Mouse (Mus musculus) CD4-positive, CD25-positive, alpha-beta regulatory T cell, adult 9 weeks (primary cell): ENCODE data around the gene Wsb2. TPM values are rescaled to one million over a fixed set of nuclear protein-coding genes. Genes with fewer than 3 reads are reported as not detected.

Experiments used
- polyA plus RNA-seq: library from polyadenylated mRNA; unstranded; fragments of 100-300 nt; shearing (Covaris generic); gene quantifications from one replicate; pipeline ENCODE4 v1.2.1, GENCODE M21; 2017

Gene Wsb2
- polyA plus RNA-seq, result 7.7 TPM

DNA sequence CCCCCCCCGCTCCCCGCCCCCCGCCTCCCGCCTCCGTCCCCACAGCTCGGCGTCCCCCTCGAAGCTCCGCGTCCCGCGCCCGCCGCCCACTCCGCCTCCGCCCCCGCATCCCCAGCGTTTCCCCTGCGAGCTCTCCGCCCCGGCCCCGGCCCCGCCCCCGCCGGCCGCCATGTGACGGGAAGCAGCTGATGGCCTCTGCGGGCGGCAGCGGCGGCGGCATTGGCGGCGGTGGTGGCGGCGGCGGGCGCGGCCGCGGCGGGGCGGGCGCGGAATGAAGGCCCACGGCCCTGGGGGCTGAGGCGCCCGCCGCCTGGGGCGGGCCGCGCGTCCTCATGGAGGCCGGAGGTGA lies at the start of gene Wsb2:
TSS of gene Wsb2 (plus strand) at position 176 of the 349 bp plus-strand sequence.

DNA sequence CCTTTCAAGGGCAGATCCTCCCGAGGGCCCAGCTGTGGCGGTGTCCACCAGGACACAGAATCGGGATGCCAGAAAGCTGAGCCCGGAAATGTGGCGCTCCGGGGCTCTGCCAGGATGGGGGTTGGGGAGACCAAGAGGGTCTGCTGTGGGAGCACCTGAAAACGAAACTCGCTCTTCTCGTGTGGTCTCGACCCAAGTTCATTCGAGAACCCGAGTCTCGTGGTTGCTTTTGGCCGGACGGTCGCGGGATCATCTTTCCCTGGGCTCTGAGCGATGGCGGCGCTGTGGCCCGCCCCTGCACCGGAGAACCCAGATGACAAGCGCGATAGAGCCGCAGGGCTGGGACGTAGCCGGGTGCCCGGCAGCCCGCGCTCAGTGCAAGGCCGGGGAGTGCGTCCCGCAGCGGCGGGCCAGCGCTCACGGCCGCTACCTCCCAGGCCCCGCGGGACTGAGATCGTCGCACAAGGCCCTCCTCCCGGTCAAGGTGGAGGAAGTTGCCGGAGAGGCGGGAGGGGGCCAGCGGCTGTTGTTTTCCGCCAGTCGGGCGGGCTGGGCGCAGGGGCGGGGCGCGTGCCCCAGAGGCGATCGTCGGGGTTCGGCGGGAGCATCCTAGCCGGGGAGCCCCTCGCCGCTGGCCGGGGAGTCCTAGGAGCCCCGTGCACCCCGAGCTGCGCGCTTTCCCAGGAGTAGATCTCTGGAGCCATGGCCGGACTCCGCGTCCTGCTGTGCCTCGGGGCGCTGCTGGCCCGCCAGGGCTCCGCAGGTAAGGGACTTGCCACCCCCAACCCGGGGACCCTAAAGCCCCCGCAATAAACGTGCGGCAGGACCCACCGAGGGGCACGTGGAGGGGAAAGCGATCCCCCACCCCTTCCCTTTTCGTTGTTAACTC lies 38.1 kb upstream of the Wsb2 start, which contains the start of gene Vsig10:
TSS of gene Vsig10 (plus strand) at position 343 of the 889 bp plus-strand sequence.

DNA sequence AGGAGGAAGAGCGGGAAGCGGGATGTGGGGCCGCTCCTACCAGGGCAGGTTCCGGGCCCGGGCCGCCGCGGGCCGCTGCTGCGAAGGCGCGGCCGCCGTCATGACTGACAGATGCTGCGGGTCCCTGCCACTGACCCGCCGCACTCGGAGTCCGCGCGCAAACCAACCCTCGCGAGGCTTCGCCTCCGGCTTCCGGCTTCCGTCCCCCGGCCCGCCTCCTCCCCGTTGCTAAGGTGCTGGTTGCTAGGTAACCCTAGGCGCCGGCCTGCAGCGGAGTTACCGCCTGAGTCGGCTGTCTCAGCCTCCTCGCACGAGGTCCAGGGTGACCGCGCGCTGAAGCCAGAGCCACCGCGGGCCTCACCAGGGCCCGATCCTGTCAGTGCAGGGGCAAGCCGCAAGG lies 31.8 kb downstream of the Wsb2 start, which contains the start of gene Rfc5:
TSS of gene Rfc5 (minus strand) at position 171 of the 400 bp plus-strand sequence.

DNA sequence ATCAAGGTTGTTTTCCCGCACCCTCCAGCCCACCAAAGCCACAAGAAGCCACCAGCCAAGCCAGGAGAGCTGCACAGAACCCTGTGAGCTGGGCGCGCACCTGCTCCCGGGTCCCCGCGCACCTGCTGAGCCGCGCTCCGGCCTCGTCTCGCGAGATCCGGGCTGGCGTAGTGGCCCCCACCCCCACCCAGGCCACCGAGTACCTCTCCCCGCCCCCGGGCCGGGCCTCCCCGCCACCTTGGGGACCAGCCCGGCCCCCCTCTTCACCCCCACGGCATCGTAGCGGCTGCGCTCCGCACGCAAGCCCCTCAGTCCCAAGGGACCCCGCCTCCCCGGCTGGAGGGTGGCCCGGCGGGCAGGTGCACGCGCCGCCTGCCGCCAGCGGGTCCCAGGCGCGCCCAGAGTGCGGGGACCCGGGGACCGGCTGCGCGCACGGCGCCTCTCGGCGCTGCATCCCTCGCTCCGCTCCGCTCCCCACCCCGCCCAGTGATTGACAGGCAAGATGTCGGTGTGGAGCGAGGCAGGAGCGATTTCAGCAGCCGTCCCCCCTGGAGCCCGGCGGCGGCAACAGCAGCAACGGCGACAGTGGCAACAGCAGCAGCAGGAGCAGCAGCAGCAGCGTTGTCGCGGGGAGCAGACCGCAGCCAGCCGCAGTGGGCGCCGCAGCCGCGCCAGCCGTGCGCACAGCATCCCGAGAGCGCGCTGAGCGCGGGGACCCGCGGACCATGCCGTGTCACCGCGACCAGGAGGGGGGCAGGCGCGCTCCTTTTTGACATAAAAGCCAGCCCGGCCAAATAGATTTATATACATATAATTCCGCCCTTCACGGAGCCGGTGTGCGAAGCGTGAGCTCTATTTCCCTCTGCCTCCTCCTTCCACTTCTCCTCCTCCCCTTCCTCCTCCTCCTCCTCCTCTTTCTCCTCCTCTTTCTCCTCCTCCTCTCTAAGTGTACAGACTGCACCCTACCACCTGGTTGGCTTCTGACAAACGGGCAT lies 56.7 kb downstream of the Wsb2 start, which contains the start of gene Ksr2:
TSS of gene Ksr2 (plus strand) at position 494 of the 995 bp plus-strand sequence.

Other genes starting within 250 kb of the Wsb2 start
- gene Suds3, start 241.2 kb upstream of the Wsb2 start, polyA plus RNA-seq, result 5.7 TPM
- gene Taok3, start 237.2 kb upstream of the Wsb2 start, polyA plus RNA-seq, result 136 TPM
- gene Pebp1, start 69.7 kb upstream of the Wsb2 start, polyA plus RNA-seq, result 297 TPM
- gene Vsig10, start 38.2 kb upstream of the Wsb2 start, polyA plus RNA-seq, result 9.4 TPM
- gene Rfc5, start 31.7 kb downstream of the Wsb2 start, polyA plus RNA-seq, result 25.5 TPM
- 1.6 TPM for gene Ksr2, start 56.7 kb downstream of the Wsb2 start, polyA plus RNA-seq